Mouse (Mus musculus): Measurements from ENCODE around the gene Mbl1.

The Mbl1 gene

DNA sequence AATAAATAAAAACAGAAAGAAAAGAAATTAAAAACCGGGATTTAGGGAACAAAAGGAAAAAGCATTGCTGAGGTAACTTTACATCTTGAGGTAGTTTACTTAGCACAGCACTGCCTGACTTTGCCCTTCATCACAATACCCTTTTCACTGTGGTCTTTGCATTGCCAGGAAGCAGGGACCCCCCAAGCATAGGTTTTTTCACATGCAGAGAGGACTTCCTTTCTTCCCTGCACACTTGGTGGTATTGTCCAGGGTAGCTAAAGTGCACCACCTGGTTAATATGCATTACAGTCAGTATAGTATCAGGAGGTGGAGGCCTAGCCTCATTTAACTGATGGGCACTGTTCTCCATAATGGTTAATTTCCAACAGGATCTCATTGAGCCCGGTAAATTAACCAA is 38.2 kb downstream of the Mbl1 start:
- DNase-seq (ENCODE audit: extremely low spot score): no peak

DNA sequence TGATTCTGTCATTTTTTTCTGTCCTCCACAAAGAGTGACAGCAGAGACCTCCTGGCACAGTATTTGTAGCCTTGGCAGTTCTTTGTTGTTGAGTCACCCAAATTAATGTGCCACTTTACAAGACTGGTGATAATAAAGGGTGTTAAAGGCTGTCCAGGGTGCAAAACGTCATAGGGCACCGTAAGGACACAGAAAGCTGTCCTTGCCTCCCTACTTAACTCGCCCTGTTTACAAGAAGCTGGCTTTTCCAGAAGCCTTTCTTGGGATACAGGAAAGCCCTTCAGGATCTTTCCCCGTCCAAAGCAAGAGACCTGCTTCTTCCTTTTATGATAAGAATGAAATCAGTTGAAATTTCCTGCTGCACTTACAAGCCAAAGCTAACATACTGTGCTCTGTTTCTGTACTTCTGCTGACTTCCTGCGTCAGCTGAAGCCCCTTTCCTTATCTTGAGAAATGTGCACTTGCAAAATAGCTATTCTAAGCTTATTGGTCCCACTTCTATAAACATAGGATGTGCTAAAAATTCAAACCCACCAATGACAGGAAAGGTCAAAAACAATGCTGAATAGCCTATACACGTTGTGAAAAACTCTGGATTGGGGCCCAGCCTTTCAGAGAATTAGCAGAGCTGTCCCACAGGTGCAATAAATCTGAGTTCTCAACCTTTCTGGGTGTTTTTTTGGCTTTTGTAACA is 46.9 kb downstream of the Mbl1 start:
- DNase-seq (ENCODE audit: extremely low spot score): no peak
